Mouse (Mus musculus): ENCODE results near the gene Nalcn. TPM values are rescaled to one million over a fixed set of nuclear protein-coding genes. Genes with fewer than 3 reads are reported as not detected.

The Nalcn gene
- polyA plus RNA-seq, 1 experiment from 2014 or later = 0.09 TPM

DNA sequence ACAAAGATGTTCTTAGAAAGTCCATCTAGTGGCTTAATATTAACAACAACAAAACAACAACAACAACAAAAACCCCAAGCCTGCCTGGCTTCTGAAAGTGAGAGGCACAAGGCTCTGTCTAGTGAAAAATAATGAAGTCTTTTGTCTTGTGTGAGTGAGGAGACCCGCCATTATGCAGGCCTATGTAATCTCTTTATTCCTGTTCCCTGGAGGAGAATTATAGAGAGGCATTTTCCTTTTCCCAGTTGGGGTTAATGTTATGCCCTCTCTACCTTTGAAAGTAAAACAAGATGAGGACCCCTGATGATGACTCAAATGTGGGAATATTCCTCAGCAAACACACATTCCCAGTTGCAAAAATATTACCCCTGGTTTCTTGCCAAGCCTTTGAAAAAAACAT lies 295.1 kb downstream of the Nalcn start:
- H3K4me2 ChIP-seq (ENCODE audit: low read length) = no peak overlapping the region
- H3K36me3 ChIP-seq (ENCODE audit: insufficient read depth, low read length) = no peaks in the 10 kb centered on the region
- H3K27ac ChIP-seq = no peak overlapping the region
- H3K9me3 ChIP-seq (replicated peaks; ENCODE audit: low read length) = no peaks in the 10 kb centered on the region
- ATAC-seq (replicated peaks; ENCODE audit: low FRiP score, low read depth) (no peak), DNase-seq (ENCODE audit: low spot score) (no peak)
- H3K9ac ChIP-seq (ENCODE audit: low read depth, low read length) = no peak overlapping the region
- 50% methylated on average over 1 of the region's 1 CpGs for WGBS
- no peak overlapping the region for H3K4me3 ChIP-seq (replicated peaks; ENCODE audit: low read depth, low read length)
- no peak for TF ChIP-seq CTCF (IDR thresholded peaks at IDR 0.05; ENCODE audit: low read depth)
- H3K27me3 ChIP-seq (ENCODE audit: insufficient read depth, low read length) = no peaks in the 10 kb centered on the region
- H3K4me1 ChIP-seq (replicated peaks; ENCODE audit: insufficient read depth, low read length) = no peaks in the 10 kb centered on the region

- TF ChIP-seq CTCF (IDR thresholded peaks at IDR 0.05; ENCODE audit: low read depth) = peak; percentile 55
- Histone ChIP-seq H3K27ac (no peak overlapping the region), H3K4me2 (ENCODE audit: low read length) (no peak overlapping the region), H3K4me3 (replicated peaks; ENCODE audit: low read depth, low read length) (no peak overlapping the region), H3K27me3 (ENCODE audit: insufficient read depth, low read length) (no peaks in the 10 kb centered on the region), H3K36me3 (ENCODE audit: insufficient read depth, low read length) (no peaks in the 10 kb centered on the region), H3K9me3 (replicated peaks; ENCODE audit: low read length) (no peaks in the 10 kb centered on the region), H3K9ac (ENCODE audit: low read depth, low read length) (no peak overlapping the region), H3K4me1 (replicated peaks; ENCODE audit: insufficient read depth, low read length) (no peaks in the 10 kb centered on the region)
- ATAC-seq (replicated peaks; ENCODE audit: low FRiP score, low read depth) (no peak), DNase-seq (ENCODE audit: low spot score) (peak; percentile 54)
- 24% methylated on average over 1 of the region's 1 CpGs for WGBS
Measured at GRCm38 (mm10) chr14:123314369-123314768, 312.6 kb downstream of the Nalcn start.

GRCm38 (mm10) chr14:123312371-123312770 lies 314.6 kb downstream of the Nalcn start:
- no peak for DNase-seq (ENCODE audit: low spot score)
- Histone ChIP-seq H3K9ac (ENCODE audit: low read depth, low read length) (no peak overlapping the region), H3K27me3 (ENCODE audit: insufficient read depth, low read length) (no peaks in the 10 kb centered on the region), H3K4me1 (replicated peaks; ENCODE audit: insufficient read depth, low read length) (no peaks in the 10 kb centered on the region), H3K36me3 (ENCODE audit: insufficient read depth, low read length) (no peaks in the 10 kb centered on the region), H3K4me2 (ENCODE audit: low read length) (no peak overlapping the region), H3K9me3 (replicated peaks; ENCODE audit: low read length) (no peaks in the 10 kb centered on the region), H3K27ac (no peak overlapping the region), H3K4me3 (replicated peaks; ENCODE audit: low read depth, low read length) (no peak overlapping the region)
- ATAC-seq (replicated peaks; ENCODE audit: low FRiP score, low read depth) = no peak
- WGBS = 86% methylated on average over 4 of the region's 4 CpGs
- TF ChIP-seq CTCF (IDR thresholded peaks at IDR 0.05; ENCODE audit: low read depth) = no peak

DNA sequence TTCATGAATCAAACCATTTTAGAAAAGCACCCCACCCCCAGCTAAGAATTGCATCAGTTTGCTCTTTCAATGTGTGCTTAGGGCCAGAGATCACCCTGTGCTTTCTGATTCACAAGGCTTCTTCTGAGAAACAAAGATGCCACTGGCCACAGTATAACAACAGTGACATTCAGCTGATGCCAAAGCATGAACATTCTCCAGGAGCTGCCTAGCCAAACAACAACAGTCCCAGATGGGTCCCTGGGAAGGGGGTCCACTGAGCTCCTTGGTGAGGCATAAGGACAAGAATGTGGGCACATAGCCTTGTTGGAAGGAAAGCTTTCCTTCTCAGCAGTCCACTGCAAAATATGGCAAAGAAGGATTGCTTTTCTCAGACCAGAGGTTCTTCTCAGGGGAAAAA lies 330.9 kb downstream of the Nalcn start:
- H3K9ac ChIP-seq (ENCODE audit: low read depth, low read length) = no peak overlapping the region
- H3K27me3 ChIP-seq (ENCODE audit: insufficient read depth, low read length) = no peaks in the 10 kb centered on the region
- no peaks in the 10 kb centered on the region for H3K4me1 ChIP-seq (replicated peaks; ENCODE audit: insufficient read depth, low read length)
- DNase-seq (ENCODE audit: low spot score) (no peak), ATAC-seq (replicated peaks; ENCODE audit: low FRiP score, low read depth) (no peak)
- H3K4me3 ChIP-seq (replicated peaks; ENCODE audit: low read depth, low read length) = no peak overlapping the region
- no peaks in the 10 kb centered on the region for H3K36me3 ChIP-seq (ENCODE audit: insufficient read depth, low read length)
- H3K27ac ChIP-seq = no peak overlapping the region
- TF ChIP-seq CTCF (IDR thresholded peaks at IDR 0.05; ENCODE audit: low read depth) = no peak
- no peaks in the 10 kb centered on the region for H3K9me3 ChIP-seq (replicated peaks; ENCODE audit: low read length)
- H3K4me2 ChIP-seq (ENCODE audit: low read length) = no peak overlapping the region

DNA sequence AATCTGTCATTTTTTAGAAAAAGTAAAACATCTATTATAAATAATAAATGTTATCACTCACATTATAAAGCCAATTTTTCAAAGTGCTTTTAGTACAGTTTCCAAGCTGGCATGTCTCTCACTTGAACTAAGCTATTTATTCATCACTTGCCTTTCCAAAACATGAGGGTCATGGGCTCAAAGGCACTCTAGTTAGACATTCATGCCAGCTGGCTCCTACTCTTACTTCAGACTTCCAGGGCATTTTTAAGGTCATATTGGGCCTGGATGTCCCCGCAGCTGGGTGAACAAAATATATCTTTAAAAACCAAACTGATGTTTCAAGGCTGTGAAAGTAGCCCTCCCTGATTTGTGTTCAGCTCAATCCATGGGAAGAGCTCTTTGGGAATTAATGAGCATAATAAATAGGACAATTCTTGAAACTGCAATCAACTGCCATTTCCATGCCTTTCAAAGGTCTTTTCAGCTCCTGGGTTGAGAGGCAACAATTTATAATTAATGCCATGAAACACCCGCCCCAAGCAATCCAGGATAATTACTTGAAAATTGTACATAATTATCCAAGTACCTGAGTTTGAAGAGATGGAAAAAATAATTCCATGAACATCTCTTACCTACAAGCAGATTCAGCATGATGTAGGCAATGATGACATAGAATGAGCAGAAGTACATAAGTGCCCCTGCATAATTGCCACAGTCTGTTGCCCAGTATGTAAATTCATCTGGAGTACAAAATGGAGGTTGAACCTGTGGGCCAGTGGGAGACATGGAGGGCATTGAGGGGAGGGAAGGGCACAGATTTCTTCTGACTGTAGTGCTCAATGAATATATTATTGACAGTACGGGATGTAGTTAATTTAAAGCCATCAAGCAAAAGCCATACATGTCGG lies 335.6 kb downstream of the Nalcn start:
- ATAC-seq (replicated peaks; ENCODE audit: low FRiP score, low read depth) (no peak), DNase-seq (ENCODE audit: low spot score) (no peak)
- H3K27ac ChIP-seq = no peak overlapping the region
- H3K4me1 ChIP-seq (replicated peaks; ENCODE audit: insufficient read depth, low read length) = no peaks in the 10 kb centered on the region
- no peak overlapping the region for H3K4me2 ChIP-seq (ENCODE audit: low read length)
- H3K27me3 ChIP-seq (ENCODE audit: insufficient read depth, low read length) = no peaks in the 10 kb centered on the region
- TF ChIP-seq CTCF (IDR thresholded peaks at IDR 0.05; ENCODE audit: low read depth) = no peak
- no peak overlapping the region for H3K9ac ChIP-seq (ENCODE audit: low read depth, low read length)
- no peaks in the 10 kb centered on the region for H3K9me3 ChIP-seq (replicated peaks; ENCODE audit: low read length)
- WGBS = 84% methylated on average over 4 of the region's 4 CpGs
- H3K36me3 ChIP-seq (ENCODE audit: insufficient read depth, low read length) = no peaks in the 10 kb centered on the region
- H3K4me3 ChIP-seq (replicated peaks; ENCODE audit: low read depth, low read length) = no peak overlapping the region

GRCm38 (mm10) chr14:123282165-123282564 lies 344.8 kb downstream of the Nalcn start:
- no peak overlapping the region for H3K27ac ChIP-seq
- no peak for TF ChIP-seq CTCF (IDR thresholded peaks at IDR 0.05; ENCODE audit: low read depth)

More at GRCm38 (mm10) chr14:123282165-123282564, 344.8 kb downstream of the Nalcn start:
- no peak for ATAC-seq (replicated peaks; ENCODE audit: low FRiP score, low read depth)
- H3K27me3 ChIP-seq (ENCODE audit: insufficient read depth, low read length) = no peaks in the 10 kb centered on the region
- H3K36me3 ChIP-seq (ENCODE audit: insufficient read depth, low read length) = no peaks in the 10 kb centered on the region
- no peak for DNase-seq (ENCODE audit: low spot score)
- H3K4me1 ChIP-seq (replicated peaks; ENCODE audit: insufficient read depth, low read length) = no peaks in the 10 kb centered on the region
- H3K9me3 ChIP-seq (replicated peaks; ENCODE audit: low read length) = no peaks in the 10 kb centered on the region
- no peak overlapping the region for H3K9ac ChIP-seq (ENCODE audit: low read depth, low read length)
- H3K4me3 ChIP-seq (replicated peaks; ENCODE audit: low read depth, low read length) = no peak overlapping the region
- H3K4me2 ChIP-seq (ENCODE audit: low read length) = no peak overlapping the region
